In genomic region chr9:108494905-108495304, GRCm38 (mm10) we compare ENCODE assay signal across 20 mouse cellular contexts. TPM values are rescaled to one million over a fixed set of nuclear protein-coding genes. Genes with fewer than 3 reads are reported as not detected.
"Had no signal": no experiment of that assay in that cellular context is flagged by ENCODE, and none has a peak within 500 bp of the region (broad histone marks: within the 10 kb centered on the region; RNA-seq: fewer than 3 reads in every experiment).

No protein-coding gene starts in this region.

- H3K27me3 ChIP-seq: liver, embryonic 13.5 days; liver, embryonic 15.5 days; lung, embryonic 15.5 days; megakaryocyte, embryonic 14.5 days; midbrain, embryonic 12.5 days; neural tube, embryonic 13.5 days; stomach, embryonic 15.5 days had no signal

- H3K4me3 ChIP-seq: liver, embryonic 13.5 days; liver, embryonic 15.5 days; lung, embryonic 15.5 days; midbrain, embryonic 12.5 days; neural tube, embryonic 13.5 days; stomach, embryonic 15.5 days had no signal

- ATAC-seq: liver, postnatal 0 days; lung, postnatal 0 days; midbrain, embryonic 16.5 days had no signal

- H3K9ac ChIP-seq: liver, embryonic 13.5 days; liver, embryonic 15.5 days; liver, postnatal 0 days; lung, embryonic 15.5 days; midbrain, embryonic 12.5 days; neural tube, embryonic 13.5 days; stomach, embryonic 15.5 days had no signal

- DNase-seq: liver, embryonic 13.5 days; liver, postnatal 0 days; lung, adult 2 months; lung, postnatal 14 days; lung, postnatal 36 days; midbrain, embryonic 14.5 days; right cerebral cortex, postnatal 14 days; thymus, adult 2 months had no signal

- H3K4me2 ChIP-seq: liver, embryonic 13.5 days; liver, embryonic 15.5 days; lung, embryonic 15.5 days; midbrain, embryonic 12.5 days; neural tube, embryonic 13.5 days; stomach, embryonic 15.5 days had no signal

- H3K9me3 ChIP-seq: liver, embryonic 13.5 days; liver, embryonic 15.5 days; lung, embryonic 15.5 days; megakaryocyte, embryonic 14.5 days; midbrain, embryonic 12.5 days; neural tube, embryonic 13.5 days; stomach, embryonic 15.5 days had no signal

- H3K27ac ChIP-seq: liver, embryonic 13.5 days; liver, embryonic 15.5 days; lung, embryonic 15.5 days; macrophage; midbrain, embryonic 12.5 days; neural tube, embryonic 13.5 days; stomach, embryonic 15.5 days; stomach, postnatal 0 days had no signal

RNA-seq across cellular contexts. Expression of gene Lamb2, which starts 15.4 kb away (rescaled TPM):
- total RNA-seq: monocyte, adult 5-6 weeks; neutrophil, adult 5-6 weeks had no signal
